Mouse (Mus musculus) embryonic facial prominence, embryonic 11.5 days (tissue): ENCODE results near the gene Cflar. TPM values are rescaled to one million over a fixed set of nuclear protein-coding genes. Genes with fewer than 3 reads are reported as not detected.
"Not testable (repeated sequence)": the region's sequence is repeated elsewhere in the genome, so short reads cannot be mapped to it uniquely, and the experiment has no call there.

ENCODE experiments used
- ATAC-seq: fragments of 200-750 bp; cut with Nextera tagmentation; replicated peaks from 2 replicates; pipeline ENCODE4 v1.8.0; 2017; ENCODE audit warnings: low read depth; ENCODE audit not compliant: insufficient number of reproducible peaks, low FRiP score, low TSS enrichment
- DNase-seq: peaks from one replicate; pipeline ENCODE4 v3.0.0-alpha.2; 2015; ENCODE audit warnings: low spot score
- H3K27ac ChIP-seq: fragments of 300-500 bp; sonication (generic); replicated peaks from 2 replicates; pipeline ENCODE4 v1.5.1; 2014; ENCODE audit warnings: mild to moderate bottlenecking, low read depth, low read length, control low read depth
- H3K27me3 ChIP-seq: fragments of 300-500 bp; sonication (generic); 2 replicates; pipeline ENCODE4 v1.6.1; 2014; ENCODE audit warnings: mild to moderate bottlenecking, low read length, moderate library complexity, mixed read lengths; ENCODE audit not compliant: control insufficient read depth, insufficient read depth
- H3K36me3 ChIP-seq: fragments of 300-500 bp; sonication (generic); replicated peaks from 2 replicates; pipeline ENCODE4 v1.6.1; 2014; ENCODE audit warnings: low read depth, mild to moderate bottlenecking, low read length, moderate library complexity, mixed read lengths; ENCODE audit not compliant: control insufficient read depth, insufficient read depth
- H3K4me1 ChIP-seq: fragments of 300-500 bp; sonication (generic); 2 replicates; pipeline ENCODE4 v1.6.1; 2014; ENCODE audit warnings: low read length, mixed read lengths; ENCODE audit not compliant: control insufficient read depth, insufficient read depth
- H3K4me2 ChIP-seq: fragments of 300-500 bp; sonication (generic); 2 replicates; pipeline ENCODE4 v1.6.1; 2014; ENCODE audit warnings: low read depth, mild to moderate bottlenecking, control low read depth, low read length, moderate library complexity
- H3K4me3 ChIP-seq: fragments of 300-500 bp; sonication (generic); 2 replicates; pipeline ENCODE4 v1.5.1; 2014; ENCODE audit warnings: low read depth, low read length, control low read depth
- H3K9ac ChIP-seq: fragments of 300-500 bp; sonication (generic); replicated peaks from 2 replicates; pipeline ENCODE4 v1.6.1; 2014; ENCODE audit warnings: mild to moderate bottlenecking, control low read depth, low read length
- H3K9me3 ChIP-seq: fragments of 300-500 bp; sonication (generic); replicated peaks from 2 replicates; pipeline ENCODE4 v1.6.1; 2016; ENCODE audit warnings: mild to moderate bottlenecking, low read length, inconsistent platforms, mixed read lengths; ENCODE audit not compliant: control insufficient read depth
- WGBS: fragments of 180-500 bp; shearing (Covaris S2); extraction: QIAGEN DNeasy Blood & Tissue Kit; methylation state at CpG from one replicate; pipeline ENCODE4 v1.1.7; 2014; 5-methylcytosine and 5-hydroxymethylcytosine counted together
- polyA plus RNA-seq: library from polyadenylated mRNA; unstranded; fragments of >200 nt; fragmentation: Nextera tagmentation; extraction: Ambion mirVana; gene quantifications from 2 replicates; pipeline ENCODE4 v1.2.1, GENCODE M21; 2014

Gene Cflar
- polyA plus RNA-seq, 1 experiment from 2014 or later = 24.1 TPM

DNA sequence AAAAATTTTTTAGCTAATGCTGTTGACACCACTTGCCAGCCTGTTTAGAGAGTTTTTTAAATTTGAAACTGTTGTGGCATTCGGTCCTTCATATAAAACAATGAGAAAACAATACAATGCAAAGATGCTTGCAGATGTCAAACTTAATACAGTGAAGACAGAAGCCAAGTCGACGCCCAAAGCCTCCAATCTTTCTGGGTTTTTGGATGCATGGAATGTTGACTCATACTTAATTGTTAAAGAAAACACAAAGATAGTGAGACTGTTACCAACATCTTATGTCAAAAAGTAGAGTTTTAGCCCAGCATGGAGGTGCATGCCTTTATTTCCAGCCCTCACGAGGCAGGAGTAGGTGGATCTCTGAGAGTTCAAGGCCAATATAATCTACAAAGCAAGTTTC lies 12.5 kb upstream of the Cflar start:
- Histone ChIP-seq H3K36me3 (no peaks in the 10 kb centered on the region), H3K27ac (no peak overlapping the region), H3K4me3 (no peak overlapping the region), H3K4me1 (no peaks in the 10 kb centered on the region), H3K9me3 (no peaks in the 10 kb centered on the region), H3K4me2 (no peak overlapping the region), H3K27me3 (no peaks in the 10 kb centered on the region), H3K9ac (no peak overlapping the region)
- WGBS = 87% methylated on average over 4 of the region's 4 CpGs
- DNase-seq = no peak
- ATAC-seq = no peak

DNA sequence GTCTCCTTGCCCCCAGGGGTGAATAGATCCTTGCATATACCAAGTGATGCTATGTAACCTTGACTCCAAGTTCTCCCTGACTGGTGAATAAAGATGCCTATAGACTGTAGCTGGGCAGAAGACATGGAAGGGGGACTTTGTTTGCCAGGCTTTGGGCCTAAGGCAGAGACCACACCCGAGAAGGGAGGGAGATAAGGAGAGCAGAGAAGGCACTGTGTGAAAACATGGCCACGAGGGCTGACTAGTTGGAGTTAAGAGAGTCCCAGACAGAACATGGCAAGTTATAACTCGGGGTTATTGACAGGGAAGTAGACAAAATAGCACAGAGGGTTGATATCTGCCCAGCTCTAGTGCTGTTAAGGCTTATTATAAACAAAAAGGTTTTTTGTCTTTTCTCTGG lies 11.3 kb upstream of the Cflar start:
- Histone ChIP-seq H3K4me3 (no peak overlapping the region), H3K27ac (no peak overlapping the region), H3K9ac (no peak overlapping the region), H3K4me1 (no peaks in the 10 kb centered on the region), H3K27me3 (no peaks in the 10 kb centered on the region), H3K36me3 (no peaks in the 10 kb centered on the region), H3K9me3 (no peaks in the 10 kb centered on the region), H3K4me2 (no peak overlapping the region)
- WGBS = 60% methylated on average over 3 of the region's 3 CpGs
- DNase-seq = no peak
- ATAC-seq = no peak

DNA sequence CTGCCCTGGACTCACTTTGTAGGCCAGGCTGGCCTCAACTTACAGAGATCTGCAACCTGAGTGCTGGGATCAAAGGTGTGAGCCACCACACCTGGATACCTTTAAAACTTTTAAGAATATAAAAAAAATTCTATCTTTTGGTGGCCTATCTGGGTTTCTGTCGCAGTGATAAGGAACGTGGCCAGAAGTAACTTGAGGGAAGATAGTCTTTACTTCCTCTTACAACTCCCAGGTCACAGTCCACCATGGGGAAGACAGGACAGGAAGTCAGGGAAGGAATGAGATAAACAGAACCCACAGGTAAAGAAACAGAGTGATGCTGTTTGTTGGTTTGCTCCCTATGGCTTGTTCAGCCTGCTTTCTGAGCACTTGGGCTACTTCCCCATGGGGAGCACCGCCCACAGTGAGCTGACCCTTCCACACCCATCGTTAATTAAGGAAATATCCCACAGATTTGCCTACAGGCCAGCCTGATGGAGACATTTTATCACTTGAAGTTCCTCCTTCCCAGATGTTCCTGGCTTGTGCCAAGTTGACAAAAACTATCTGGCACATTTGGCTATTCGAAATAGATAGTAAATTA lies 10.6 kb upstream of the Cflar start:
- not testable (repeated sequence) for H3K9ac ChIP-seq, H3K4me3 ChIP-seq, H3K4me2 ChIP-seq, H3K9me3 ChIP-seq, H3K4me1 ChIP-seq, ATAC-seq, H3K36me3 ChIP-seq, DNase-seq, H3K27ac ChIP-seq, H3K27me3 ChIP-seq
- 77% methylated on average over 4 of the region's 5 CpGs for WGBS

DNA sequence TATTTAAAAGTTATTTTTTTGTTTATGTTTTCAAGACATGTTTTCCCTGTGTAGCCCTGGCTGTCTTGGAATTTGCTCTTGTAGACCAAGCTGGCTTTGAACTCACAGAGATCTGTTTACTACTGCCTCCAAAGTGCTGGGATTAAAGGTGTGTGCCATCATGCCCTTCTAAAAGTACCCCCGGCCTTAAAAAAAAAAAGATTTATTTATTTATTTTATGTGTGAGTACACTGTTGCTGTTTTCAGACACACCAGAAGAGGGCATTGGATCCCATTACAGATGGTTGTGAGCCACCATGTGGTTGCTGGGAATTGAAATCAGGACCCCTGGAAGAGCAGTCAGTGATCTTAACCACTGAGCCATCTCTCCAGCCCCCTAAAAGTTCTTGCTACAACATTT lies 1.3 kb upstream of the Cflar start:
- whole genome bisulfite sequencing = 91% methylated on average over 1 of the region's 1 CpGs

DNA sequence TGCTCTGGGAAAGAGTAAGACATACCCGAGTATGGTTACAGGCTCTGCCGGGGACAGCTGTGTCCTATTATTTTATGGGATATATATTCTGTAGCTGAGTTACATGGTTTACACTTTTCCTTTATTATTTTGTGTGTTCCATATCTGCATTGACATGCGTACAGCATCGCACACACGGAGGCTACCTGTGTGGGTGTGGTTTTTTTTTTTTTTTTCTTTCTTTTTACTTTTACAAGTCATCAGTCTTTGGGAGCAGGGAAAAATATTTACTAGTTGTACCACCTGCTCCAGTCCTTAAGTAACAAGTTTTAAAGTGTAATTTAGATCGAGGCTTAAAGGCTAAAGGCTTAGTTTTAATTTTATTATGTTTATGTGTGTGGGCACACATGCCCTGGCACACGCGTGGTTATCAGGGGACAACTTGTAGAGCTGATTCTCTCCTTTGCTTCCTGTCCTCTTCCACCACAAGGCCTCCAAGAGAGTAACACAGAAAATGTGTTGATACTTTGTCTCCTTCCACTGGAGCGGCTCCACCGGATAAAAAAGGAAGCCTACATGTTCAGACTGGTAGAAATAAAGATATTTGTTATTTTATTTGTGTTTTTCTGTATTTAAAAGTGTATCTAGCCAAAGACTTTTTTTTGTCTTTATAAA lies 470 bp upstream of the Cflar start:
- Histone ChIP-seq H3K9ac (peak overlapping the region; percentile 87), H3K27me3 (no peaks in the 10 kb centered on the region), H3K9me3 (no peaks in the 10 kb centered on the region), H3K4me3 (peak overlapping the region; percentile 58), H3K4me2 (peak overlapping the region; percentile 71), H3K4me1 (no peaks in the 10 kb centered on the region), H3K36me3 (no peaks in the 10 kb centered on the region; the same call in 1 of the 2 replicates), H3K27ac (peak overlapping the region; percentile 96)
- WGBS = 50% methylated on average over 10 of the region's 10 CpGs
- ATAC-seq (no peak), DNase-seq (no peak)

More for the DNA sequence above, 1.3 kb upstream of the Cflar start:
- DNase-seq, H3K4me3 ChIP-seq, H3K9me3 ChIP-seq, H3K27me3 ChIP-seq, H3K36me3 ChIP-seq, H3K9ac ChIP-seq, H3K4me1 ChIP-seq, H3K27ac ChIP-seq, H3K4me2 ChIP-seq, ATAC-seq: not testable (repeated sequence)

DNA sequence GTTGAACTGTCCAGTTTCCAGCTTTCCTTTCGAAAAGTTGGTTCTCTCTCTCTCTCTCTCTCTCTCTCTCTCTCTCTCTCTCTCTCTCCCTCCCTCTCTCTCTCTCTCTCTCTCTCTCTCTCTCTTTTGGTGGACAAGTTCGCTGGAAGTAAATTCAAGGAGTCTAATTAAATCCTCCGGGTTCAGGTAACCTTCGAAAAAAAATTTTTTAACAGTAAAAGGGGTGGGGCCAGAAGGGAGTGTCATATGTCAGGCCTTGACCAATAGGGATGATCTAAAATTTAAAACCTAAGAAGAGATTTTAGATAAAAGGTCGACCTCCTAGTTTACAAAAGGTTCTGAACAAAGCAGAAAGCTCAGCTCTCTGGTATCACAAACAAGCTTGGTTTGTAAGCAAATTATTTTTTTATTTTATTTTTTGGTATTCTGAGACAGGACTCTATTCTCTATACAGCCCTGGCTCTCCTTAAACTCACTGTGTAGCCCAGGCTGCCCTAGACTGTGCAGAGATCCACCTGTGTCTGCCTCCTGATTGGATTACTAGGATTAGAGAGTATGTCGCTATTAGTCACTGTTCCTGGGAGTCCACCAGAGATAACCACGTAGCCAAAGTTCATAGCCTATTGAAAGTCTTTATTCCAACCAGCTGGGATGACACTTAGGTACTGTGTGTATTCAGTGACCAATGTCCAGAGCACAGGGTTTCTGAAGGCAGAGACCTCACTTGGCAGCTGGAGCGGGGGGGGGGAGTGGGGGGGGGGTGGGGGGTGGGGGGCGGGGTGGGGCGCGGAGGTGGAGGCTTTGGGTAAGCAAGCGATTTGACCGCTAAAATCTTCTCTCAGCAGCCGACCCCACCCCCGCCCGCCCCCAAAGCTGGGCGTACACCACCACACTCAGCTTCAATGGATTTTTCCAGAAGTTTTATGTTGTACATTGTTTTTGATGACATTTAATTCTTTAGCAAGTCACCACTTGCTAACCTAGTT lies 1.1 kb downstream of the Cflar start:
- DNase-seq (peak; percentile 78), ATAC-seq (peak; percentile 91)
- Histone ChIP-seq H3K9ac (peak overlapping the region; percentile 87), H3K9me3 (no peaks in the 10 kb centered on the region), H3K4me2 (peak overlapping the region; percentile 71), H3K36me3 (no peaks in the 10 kb centered on the region; the same call in 1 of the 2 replicates), H3K4me3 (peak overlapping the region; percentile 61), H3K27ac (peak overlapping the region; percentile 96), H3K27me3 (no peaks in the 10 kb centered on the region), H3K4me1 (no peaks in the 10 kb centered on the region)
- WGBS = 2% methylated on average over 12 of the region's 17 CpGs

DNA sequence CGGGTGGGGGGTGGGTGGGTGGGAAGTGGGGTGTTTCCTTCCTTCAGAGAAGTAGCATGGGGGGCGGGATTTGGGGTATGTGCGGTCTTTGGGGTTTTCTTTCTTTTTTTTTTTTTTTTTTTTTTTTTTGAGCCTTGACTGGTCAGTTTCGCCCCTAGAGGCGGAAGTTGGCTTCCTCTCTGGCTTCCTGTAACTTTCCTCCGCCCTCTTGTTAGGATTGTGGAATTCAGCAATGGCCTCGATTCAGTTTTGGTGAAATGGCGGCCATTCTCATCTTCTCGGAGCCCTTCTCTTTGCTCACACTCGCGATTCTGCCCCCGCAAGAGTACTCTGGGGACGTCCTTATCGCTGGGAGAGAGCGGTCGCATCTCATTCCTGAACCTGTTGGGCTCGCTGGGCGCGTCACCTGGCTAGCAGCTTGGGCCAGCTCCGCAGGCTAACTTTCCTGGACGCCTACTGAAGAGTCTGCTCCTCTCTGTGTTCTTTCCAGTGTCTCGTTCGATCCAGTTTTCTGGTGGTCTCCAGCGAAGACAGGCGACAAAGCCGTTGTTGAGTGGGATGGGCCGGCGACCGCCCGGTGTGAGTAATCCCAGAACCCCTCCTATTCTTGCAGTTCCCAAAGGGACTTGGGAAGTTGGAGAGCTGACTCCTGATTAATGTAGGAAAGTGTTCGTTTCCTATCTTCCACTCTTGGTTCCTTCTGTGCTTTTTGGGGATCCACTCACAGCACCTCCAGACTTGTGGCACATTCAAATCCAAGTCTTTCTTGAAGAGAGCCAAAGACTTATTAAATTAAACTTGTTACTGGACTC lies 2.0 kb downstream of the Cflar start:
- Histone ChIP-seq H3K4me1 (no peaks in the 10 kb centered on the region), H3K36me3 (no peaks in the 10 kb centered on the region; the same call in 1 of the 2 replicates), H3K27ac (peak overlapping the region; percentile 77), H3K4me2 (peak overlapping the region; percentile 65), H3K27me3 (no peaks in the 10 kb centered on the region), H3K9ac (peak overlapping the region; percentile 85), H3K9me3 (no peaks in the 10 kb centered on the region), H3K4me3 (peak overlapping the region; percentile 61)
- 2% methylated on average over 31 of the region's 31 CpGs for WGBS
- ATAC-seq (no peak), DNase-seq (peak; percentile 82)
